Mouse (Mus musculus) brain, embryonic 14.5 days (tissue): ENCODE data around the gene Tnfrsf8.

Experiments used
- CTCF ChIP-seq: fragments of 200-500 bp; IDR thresholded peaks from 2 replicates; pipeline ENCODE4 v1.5.1; 2012; ENCODE audit warnings: inconsistent platforms, mild to moderate bottlenecking, moderate library complexity, borderline replicate concordance; ENCODE audit not compliant: insufficient read depth, insufficient read length; ENCODE audit errors: extremely low read depth
- POLR2A ChIP-seq: fragments of 200-500 bp; IDR thresholded peaks from 2 replicates; pipeline ENCODE4 v1.6.1; 2012; ENCODE audit warnings: mild to moderate bottlenecking, inconsistent platforms, borderline replicate concordance; ENCODE audit not compliant: poor library complexity, insufficient read depth, insufficient read length, severe bottlenecking; ENCODE audit errors: extremely low read depth

- TF ChIP-seq CTCF = no peak
- TF ChIP-seq POLR2A = no peak
These were observed 34.0 kb downstream of the Tnfrsf8 start for GRCm38 (mm10) chr4:145280966-145281365.
